In the genomic region with DNA sequence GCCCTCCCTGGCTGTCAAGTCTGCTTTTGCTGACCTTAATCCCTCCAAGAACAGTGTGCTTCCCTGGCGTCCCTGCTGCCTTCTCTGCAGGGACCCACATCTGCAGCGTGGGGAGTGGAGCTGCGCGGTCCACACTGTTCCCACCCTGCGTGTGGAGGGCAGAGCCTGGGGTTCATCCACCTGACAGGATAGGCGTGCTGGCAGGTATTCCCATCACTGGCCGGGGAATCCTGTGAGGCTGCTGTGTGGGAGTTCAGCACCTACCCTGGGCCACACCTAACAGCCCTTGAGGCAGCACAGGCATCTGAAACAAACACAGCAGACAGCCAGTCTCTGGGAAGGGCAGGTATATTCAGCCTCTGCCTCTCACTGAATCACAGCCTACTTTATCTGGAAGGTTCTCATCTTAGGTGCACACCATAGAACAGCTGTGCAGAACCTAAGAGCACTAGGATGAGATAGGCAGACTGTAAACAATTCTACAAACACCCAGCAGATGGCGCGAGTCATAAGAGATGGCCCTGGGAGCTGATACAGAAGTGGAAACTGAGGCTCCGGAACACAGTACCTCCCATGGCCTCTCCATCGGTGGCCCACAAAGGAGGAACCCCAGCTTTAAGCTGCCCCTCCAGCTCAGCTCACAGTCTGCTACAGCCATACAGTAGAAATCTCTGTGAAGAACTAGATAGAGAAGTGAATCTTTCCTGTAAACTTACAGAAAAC, we compare ENCODE assay signal across 10 mouse cellular contexts. TPM values are rescaled to one million over a fixed set of nuclear protein-coding genes. Genes with fewer than 3 reads are reported as not detected.
A peak's percentile ranks its signal among the peaks of the same experiment; 100 is the strongest.
DNase-seq lines count a peak whose midpoint lies in the region; ATAC-seq and TF ChIP-seq lines count a peak whose summit lies in the region.
"Had no signal": no experiment of that assay in that cellular context is flagged by ENCODE, and none has a peak within 500 bp of the region (broad histone marks: within the 10 kb centered on the region; RNA-seq: fewer than 3 reads in every experiment).

No protein-coding gene starts in this region.

- no peak for TF ChIP-seq POLR2A in heart, adult 2 months (IDR thresholded peaks at IDR 0.05; ENCODE audit: insufficient read depth, low read depth, low read length)
- TF ChIP-seq POLR2A in thymus, adult 2 months (IDR thresholded peaks at IDR 0.05; ENCODE audit: control insufficient read depth, extremely low read depth, insufficient read depth, low read length, poor library complexity) = no peak
- no peak for TF ChIP-seq POLR2A in limb, embryonic 14.5 days (IDR thresholded peaks at IDR 0.05; ENCODE audit: borderline replicate concordance, extremely low read depth, insufficient read depth, insufficient read length)

- no peaks in the 10 kb centered on the region for H3K27me3 ChIP-seq in heart, adult 2 months (ENCODE audit: control insufficient read depth, insufficient read depth, low read length)
- H3K27me3 ChIP-seq in heart, embryonic 11.5 days (ENCODE audit: control insufficient read depth, insufficient read depth, low read length) = no peaks in the 10 kb centered on the region
- no peaks in the 10 kb centered on the region for H3K27me3 ChIP-seq in thymus, adult 2 months (ENCODE audit: control insufficient read depth, insufficient read depth, low read length)
- no peaks in the 10 kb centered on the region for H3K27me3 ChIP-seq in embryonic facial prominence, embryonic 13.5 days
- H3K27me3 ChIP-seq in limb, embryonic 14.5 days (ENCODE audit: control insufficient read depth, insufficient read depth, low read length) = no peaks in the 10 kb centered on the region
- H3K27me3 ChIP-seq: neural tube, embryonic 12.5 days had no signal

- peaks cover 19% of the 10 kb centered on the region for H3K4me1 ChIP-seq in heart, adult 2 months (ENCODE audit: control insufficient read depth, insufficient read depth, low read length)
- peaks cover 41% of the 10 kb centered on the region for H3K4me1 ChIP-seq in heart, embryonic 11.5 days (ENCODE audit: control insufficient read depth, insufficient read depth, low read length)
- peaks cover 58% of the 10 kb centered on the region for H3K4me1 ChIP-seq in thymus, adult 2 months (replicated peaks; ENCODE audit: control insufficient read depth, insufficient read depth, low read length)
- H3K4me1 ChIP-seq in embryonic facial prominence, embryonic 13.5 days = peaks cover 64% of the 10 kb centered on the region
- peaks cover 56% of the 10 kb centered on the region for H3K4me1 ChIP-seq in limb, embryonic 14.5 days (ENCODE audit: control insufficient read depth, insufficient read depth, low read length)

- H3K36me3 ChIP-seq in heart, adult 2 months (ENCODE audit: control insufficient read depth, insufficient read depth, low read length) = no peaks in the 10 kb centered on the region
- no peaks in the 10 kb centered on the region for H3K36me3 ChIP-seq in heart, embryonic 11.5 days (ENCODE audit: control insufficient read depth, insufficient read depth, low read length)
- no peaks in the 10 kb centered on the region for H3K36me3 ChIP-seq in thymus, adult 2 months (ENCODE audit: control insufficient read depth, insufficient read depth, low read length)
- H3K36me3 ChIP-seq in embryonic facial prominence, embryonic 13.5 days = peaks cover 19% of the 10 kb centered on the region; the same call in 1 of the 2 replicates
- H3K36me3 ChIP-seq in limb, embryonic 14.5 days (ENCODE audit: control insufficient read depth, insufficient read depth, low read length) = peaks cover 25% of the 10 kb centered on the region

- no peak for DNase-seq in heart, adult 2 months
- DNase-seq in thymus, adult 2 months = peak; percentile 58
- DNase-seq in thymus, adult 18-20 months = no peak
- peak; percentile 55 for DNase-seq in limb, embryonic 14.5 days (ENCODE audit: low spot score)
- DNase-seq in thymus, postnatal 14 days = peak; percentile 58
- no peak for DNase-seq in urinary bladder, postnatal 4 days (ENCODE audit: low spot score in 2 of 2)

- intact Hi-C loops in heart, adult 2 months (cut with DNase I) = loop anchor here (2.0 kb wide), 1 partner anchor 130 kb away; no protein-coding TSS in a partner anchor

- no peak for TF ChIP-seq EP300 in heart, adult 2 months (IDR thresholded peaks at IDR 0.05; ENCODE audit: insufficient read depth, low read depth, low read length)

- peak overlapping the region; percentile 48 for H3K9ac ChIP-seq in heart, adult 2 months (ENCODE audit: low read depth, low read length)
- H3K9ac ChIP-seq in heart, embryonic 11.5 days (ENCODE audit: low read depth, low read length) = no peak overlapping the region
- 0 out of 2 replicates have a peak overlapping the region, but pooled peaks have one; percentile 27 for H3K9ac ChIP-seq in embryonic facial prominence, embryonic 13.5 days
- H3K9ac ChIP-seq in limb, embryonic 14.5 days (ENCODE audit: low read depth, low read length, severe bottlenecking) = peak overlapping the region; percentile 31; the same call in 1 of the 2 replicates

- no peaks in the 10 kb centered on the region for H3K9me3 ChIP-seq in heart, embryonic 11.5 days (replicated peaks; ENCODE audit: control insufficient read depth, low read length)
- H3K9me3 ChIP-seq in embryonic facial prominence, embryonic 13.5 days = no peaks in the 10 kb centered on the region
- H3K9me3 ChIP-seq in limb, embryonic 14.5 days (ENCODE audit: control insufficient read depth, low read length) = no peaks in the 10 kb centered on the region
- H3K9me3 ChIP-seq: neural tube, embryonic 12.5 days had no signal

- TF ChIP-seq CTCF in heart, adult 2 months (IDR thresholded peaks at IDR 0.05) = peak; percentile 74
- no peak for TF ChIP-seq CTCF in thymus, adult 2 months (IDR thresholded peaks at IDR 0.05; ENCODE audit: borderline replicate concordance, control insufficient read depth, extremely low read depth, insufficient read depth, low read length, poor library complexity)

- WGBS in heart, adult 2 months = 53% methylated on average over 11 of the region's 11 CpGs
- WGBS in heart, embryonic 11.5 days (ENCODE audit: insufficient replicate concordance) = 60% methylated on average over 11 of the region's 11 CpGs
- WGBS in thymus, adult 2 months = 83% methylated on average over 11 of the region's 11 CpGs
- 66% methylated on average over 11 of the region's 11 CpGs for WGBS in embryonic facial prominence, embryonic 13.5 days
- 62% methylated on average over 11 of the region's 11 CpGs for WGBS in limb, embryonic 14.5 days

- no peaks in the 10 kb centered on the region for H3K79me2 ChIP-seq in heart, adult 2 months (replicated peaks; ENCODE audit: control insufficient read depth, insufficient read depth, low read length)

- 0 out of 2 replicates have a peak overlapping the region, but pooled peaks have one; percentile 5 for H3K4me3 ChIP-seq in heart, adult 2 months
- no peak overlapping the region for H3K4me3 ChIP-seq in heart, embryonic 11.5 days (ENCODE audit: low read depth, low read length)
- H3K4me3 ChIP-seq in thymus, adult 2 months (ENCODE audit: control insufficient read depth, insufficient read depth, low read length) = no peak overlapping the region
- H3K4me3 ChIP-seq in embryonic facial prominence, embryonic 13.5 days = no peak overlapping the region
- H3K4me3 ChIP-seq in limb, embryonic 14.5 days (replicated peaks; ENCODE audit: low read length) = no peak overlapping the region
- H3K4me3 ChIP-seq: erythroblast, embryonic 14.5 days; neural tube, embryonic 12.5 days had no signal

- no peak overlapping the region for H3K4me2 ChIP-seq in heart, embryonic 11.5 days
- peak overlapping the region; percentile 16 for H3K4me2 ChIP-seq in embryonic facial prominence, embryonic 13.5 days
- H3K4me2 ChIP-seq in limb, embryonic 14.5 days (replicated peaks; ENCODE audit: low read depth, low read length, severe bottlenecking) = peak overlapping the region; percentile 21
- H3K4me2 ChIP-seq: neural tube, embryonic 12.5 days had no signal

- H3K27ac ChIP-seq in heart, adult 2 months = peak overlapping the region; percentile 31
- H3K27ac ChIP-seq in heart, embryonic 11.5 days (ENCODE audit: low read depth, low read length) = no peak overlapping the region
- H3K27ac ChIP-seq in thymus, adult 2 months (ENCODE audit: control insufficient read depth, insufficient read depth, low read length) = no peak overlapping the region
- H3K27ac ChIP-seq in embryonic facial prominence, embryonic 13.5 days = no peak overlapping the region
- H3K27ac ChIP-seq in limb, embryonic 14.5 days (replicated peaks; ENCODE audit: low read depth, low read length) = no peak overlapping the region
- H3K27ac ChIP-seq: neural tube, embryonic 12.5 days had no signal

- no peak for ATAC-seq in heart, embryonic 11.5 days (replicated peaks; ENCODE audit: insufficient number of reproducible peaks, low FRiP score, low TSS enrichment)
- no peak for ATAC-seq in embryonic facial prominence, embryonic 13.5 days (ENCODE audit: insufficient number of reproducible peaks, insufficient read depth, low FRiP score, low TSS enrichment, low read depth)
- ATAC-seq in limb, embryonic 14.5 days (ENCODE audit: low FRiP score, low read depth) = no peak

RNA-seq across cellular contexts. Expression of gene Angptl2, which starts 3.2 kb away (rescaled TPM):
- 10 to 100 TPM; 45.3 to 46.2 TPM for total RNA-seq in heart, adult 2 months (2021)
- polyA plus RNA-seq in heart, adult 2 months (2012; rRNA removed) = 91.4 and 128 TPM in 2 replicates
- 34.3 and 47.8 TPM in 2 replicates for polyA plus RNA-seq in heart, embryonic 11.5 days (2014; fragmentation: Nextera tagmentation; extraction: Ambion mirVana)
- 61.1 and 64.5 TPM in 2 replicates for polyA plus RNA-seq in thymus, adult 2 months (2012; rRNA removed)
- polyA plus RNA-seq in embryonic facial prominence, embryonic 13.5 days (2015; fragmentation: Nextera tagmentation; extraction: Ambion mirVana) = 37.9 and 38.4 TPM in 2 replicates
- polyA plus RNA-seq in limb, embryonic 14.5 days (2012; rRNA removed) = 104 and 123 TPM in 2 replicates
- polyA plus RNA-seq in limb, embryonic 14.5 days (2014; fragmentation: Nextera tagmentation; extraction: Ambion mirVana) = 67.2 and 70.3 TPM in 2 replicates
- polyA plus RNA-seq: erythroblast, embryonic 14.5 days had no signal

Comparison
In these comparisons a context has a peak if more than half of its experiments do, and no peak if none do; other contexts are left out.
1. DNase-seq: peak in thymus, adult 2 months (single experiment), limb, embryonic 14.5 days (single experiment) and thymus, postnatal 14 days (single experiment); none in heart, adult 2 months (0 of 2), thymus, adult 18-20 months (0 of 2) and urinary bladder, postnatal 4 days (0 of 2).